Mouse (Mus musculus) natural killer cell, adult 2 months (primary cell): ENCODE data around the gene Phospho2.
"Not testable (repeated sequence)": the region's sequence is repeated elsewhere in the genome, so short reads cannot be mapped to it uniquely, and the experiment has no call there.

Experiments used
- DNase-seq, 2 experiments: peaks; one replicate each; pipeline ENCODE4 v3.0.0; 2022; ENCODE audit warnings: low spot score in 2 of 2

The Phospho2 gene

DNA sequence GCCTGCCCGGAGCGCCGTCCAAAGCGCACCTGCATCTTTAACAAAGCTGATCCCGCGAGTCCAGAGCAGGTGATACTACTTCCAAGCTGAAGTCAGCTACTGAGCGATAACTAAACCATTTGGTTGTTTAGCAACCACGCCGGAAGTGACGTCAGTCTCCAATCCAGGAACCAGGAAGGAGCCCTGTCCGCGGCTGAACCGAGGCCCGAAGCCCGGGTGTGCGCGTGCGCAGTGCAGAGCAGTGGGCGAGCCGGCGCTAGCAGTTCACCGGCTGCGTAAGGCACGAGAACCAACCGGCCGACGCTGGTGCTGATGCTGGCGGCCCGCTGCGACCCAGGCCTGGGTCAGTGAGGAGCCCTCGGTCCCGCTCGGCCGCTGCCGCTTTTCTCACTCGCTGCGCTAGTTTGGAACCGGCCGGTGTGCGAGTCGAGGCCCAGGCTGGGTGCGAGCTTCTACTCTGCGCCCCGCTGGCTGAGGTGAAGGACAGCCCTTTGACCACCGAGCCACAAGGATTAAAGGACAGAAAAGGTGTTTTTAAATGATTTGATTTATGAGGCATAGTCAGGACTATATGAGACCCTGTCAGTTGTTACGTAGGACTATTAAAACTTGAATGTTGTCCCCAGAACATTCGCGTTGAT is at the start of gene Phospho2, which contains the start of gene Ccdc173:
TSS of gene Phospho2 (plus strand) at position 195 of the 641 bp plus-strand sequence.
TSS of gene Ccdc173 (minus strand) at position 147 of the 641 bp plus-strand sequence.
- peak; percentile 97 to 98 for DNase-seq

DNA sequence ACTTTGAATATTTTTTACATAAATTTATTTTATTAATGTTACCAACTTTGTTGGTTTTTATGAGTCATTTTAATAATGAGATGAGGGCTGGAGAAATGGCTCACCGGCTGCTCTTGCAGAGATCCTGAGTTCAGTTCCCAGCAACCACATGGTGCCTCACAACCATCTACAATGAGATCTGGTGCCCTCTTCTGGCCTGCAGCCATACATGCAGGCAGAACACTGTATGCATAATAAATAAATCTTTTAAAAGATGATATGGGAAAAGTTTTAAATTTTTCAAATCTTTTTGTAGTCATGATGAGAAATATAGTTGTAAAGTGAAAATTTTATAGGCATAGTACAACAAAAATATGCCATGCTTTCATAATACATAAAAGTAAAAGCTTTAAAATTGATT is 44.3 kb upstream of the Phospho2 start:
- no peak for DNase-seq

DNA sequence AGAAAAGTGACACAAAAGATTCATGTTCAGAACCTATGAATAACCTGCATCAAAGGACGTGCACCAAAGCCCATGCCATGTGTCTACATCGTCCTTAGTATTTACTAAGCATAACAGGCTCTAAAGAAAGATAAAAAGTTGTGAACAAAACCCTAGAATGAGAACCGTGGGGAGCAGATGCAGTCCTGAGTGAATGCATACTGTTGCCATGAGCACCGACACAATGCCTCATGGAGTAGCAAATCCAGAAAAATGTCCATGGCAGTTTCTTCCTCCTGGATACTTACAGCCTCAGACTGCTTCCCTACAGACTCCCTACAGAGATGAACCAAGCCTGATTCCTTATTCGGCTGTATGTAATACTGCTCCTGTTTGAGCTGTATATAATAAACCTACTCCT is 28.4 kb upstream of the Phospho2 start:
- no peak for DNase-seq

- DNase-seq = no peak
Observed at GRCm38 (mm10) chr2:69763340-69763739, 26.1 kb upstream of the Phospho2 start.

GRCm38 (mm10) chr2:69764716-69765115 is 24.7 kb upstream of the Phospho2 start:
- DNase-seq = no peak

DNA sequence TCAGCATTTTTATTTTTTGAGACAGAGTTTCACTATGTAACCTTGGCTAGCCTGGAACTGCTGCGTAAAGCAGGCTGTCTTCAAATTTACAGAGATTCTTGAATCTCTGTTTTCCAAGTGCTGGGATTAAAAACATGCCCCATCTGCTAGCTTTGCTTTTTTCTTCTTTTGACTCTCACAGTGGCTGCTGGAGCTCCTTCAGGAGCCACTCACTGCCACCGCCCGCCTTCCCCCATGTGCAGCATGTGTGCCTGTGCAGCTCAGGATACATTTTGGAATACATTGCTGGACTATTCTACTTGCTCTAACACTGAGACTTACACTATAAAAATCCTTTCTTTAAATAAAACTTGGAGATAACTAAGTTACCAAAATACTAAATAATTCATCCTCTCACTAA is 16.1 kb upstream of the Phospho2 start:
- DNase-seq = no peak

GRCm38 (mm10) chr2:69777985-69778835 is 11.2 kb upstream of the Phospho2 start:
- DNase-seq = peak; percentile 5 to 10

- peak; percentile 44 to 63 for DNase-seq
Observed at GRCm38 (mm10) chr2:69778836-69779177, 10.6 kb upstream of the Phospho2 start.

DNA sequence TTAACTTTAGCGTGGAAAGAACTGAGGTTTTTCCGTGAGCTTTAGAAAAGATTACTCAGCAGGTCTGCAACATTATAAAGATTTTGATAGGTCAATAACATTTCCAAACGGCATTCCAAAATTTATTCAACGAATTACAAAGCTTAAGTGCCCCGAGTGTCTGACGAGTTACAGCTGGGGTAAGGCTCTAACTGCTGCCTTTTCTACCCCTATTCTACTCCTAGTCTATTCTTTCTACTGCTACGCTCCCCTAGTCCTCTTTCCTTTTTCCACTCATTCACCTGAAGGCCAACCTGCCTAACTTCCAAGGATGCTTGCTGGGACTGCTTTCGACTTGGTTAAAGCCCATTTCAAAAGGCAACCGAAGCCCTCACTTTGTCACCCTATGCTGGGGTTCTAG is 449 bp upstream of the Phospho2 start:
- no peak for DNase-seq

DNA sequence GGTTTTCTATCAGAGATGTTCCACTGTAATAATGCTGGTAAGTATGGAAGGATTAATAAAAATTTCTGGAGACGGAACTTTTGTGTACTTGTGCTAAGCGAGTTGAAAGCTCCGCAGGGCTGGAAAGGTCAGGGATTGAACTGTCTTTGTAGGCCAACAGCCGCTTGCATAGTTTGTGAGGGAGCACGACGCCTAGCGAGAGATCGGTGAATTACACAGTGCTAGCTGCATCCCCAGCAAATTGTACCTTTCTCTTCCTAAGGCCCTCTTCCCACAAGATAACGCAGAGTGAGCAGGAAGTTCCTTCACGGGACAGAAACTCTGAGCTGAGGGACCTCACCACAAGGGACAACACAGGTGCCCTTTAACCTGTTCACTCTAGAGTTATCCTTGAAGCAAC is 862 bp downstream of the Phospho2 start:
- DNase-seq = peak; percentile 75 to 81

- DNase-seq = no peak
Observed at GRCm38 (mm10) chr2:69790722-69791121, 1.3 kb downstream of the Phospho2 start.

GRCm38 (mm10) chr2:69802911-69803312 is 13.5 kb downstream of the Phospho2 start:
- DNase-seq = peak; percentile 72 to 81

DNA sequence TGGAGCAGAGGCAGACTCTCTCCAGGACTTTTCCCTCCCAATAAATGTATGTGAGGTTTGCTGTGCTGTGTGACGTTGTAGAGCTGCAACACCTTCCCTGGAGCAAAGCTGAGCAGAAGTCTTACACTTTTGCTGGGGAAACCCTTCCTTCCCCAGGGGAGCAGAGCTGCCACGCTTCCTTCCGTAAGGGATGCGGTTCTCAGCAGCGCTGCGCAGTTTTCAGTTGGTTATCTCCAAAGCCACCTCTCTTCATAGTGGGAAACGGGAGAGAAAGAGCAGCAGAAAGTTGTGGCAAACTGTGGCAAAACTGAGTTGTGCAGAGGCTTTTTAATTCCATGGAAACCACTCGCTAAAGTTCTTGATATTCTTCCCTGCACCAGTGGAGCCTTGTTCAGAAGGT is 14.3 kb downstream of the Phospho2 start:
- DNase-seq = no peak

GRCm38 (mm10) chr2:69804663-69805062 is 15.2 kb downstream of the Phospho2 start:
- DNase-seq = not testable (repeated sequence)

DNA sequence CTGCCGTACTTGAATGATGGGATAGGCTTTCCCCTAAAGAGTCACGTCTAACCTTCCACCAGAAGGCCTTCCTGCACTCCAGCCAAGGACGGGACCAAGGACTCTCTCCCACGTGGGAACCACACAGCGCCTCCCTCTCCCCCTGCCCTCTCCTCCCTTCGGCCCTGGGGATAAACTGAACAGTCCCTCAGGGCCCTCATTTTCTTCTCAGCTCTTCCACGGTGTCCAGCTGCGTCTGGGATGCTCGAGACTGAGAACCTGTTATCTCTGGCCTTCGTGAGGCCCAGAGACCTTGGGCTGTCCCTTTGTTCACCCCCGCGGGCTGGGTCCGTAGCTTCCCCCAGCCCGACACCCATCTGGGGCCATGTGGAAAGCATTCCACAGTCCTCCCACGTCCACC is 20.7 kb downstream of the Phospho2 start:
- DNase-seq = no peak

GRCm38 (mm10) chr2:69811349-69811748 is 21.9 kb downstream of the Phospho2 start:
- DNase-seq = not testable (repeated sequence)

- DNase-seq = no peak
Observed at GRCm38 (mm10) chr2:69816575-69816974, 27.2 kb downstream of the Phospho2 start.

- no peak for DNase-seq
Observed at GRCm38 (mm10) chr2:69818350-69819085, 29.1 kb downstream of the Phospho2 start.

GRCm38 (mm10) chr2:69820201-69820600 is 30.8 kb downstream of the Phospho2 start:
- DNase-seq = no peak

- DNase-seq = no peak
Observed at GRCm38 (mm10) chr2:69821711-69822110, 32.3 kb downstream of the Phospho2 start, which contains the start of gene Klhl23. TSS of gene Klhl23 (plus strand) at chr2:69821944.

GRCm38 (mm10) chr2:69822361-69823128 is 33.1 kb downstream of the Phospho2 start:
- DNase-seq = peak in 1 of 2 experiments; percentile 2
